Mouse (Mus musculus): ENCODE measurements around the gene Gm20708. TPM values are rescaled to one million over a fixed set of nuclear protein-coding genes. Genes with fewer than 3 reads are reported as not detected.
"Not testable (repeated sequence)": the region's sequence is repeated elsewhere in the genome, so short reads cannot be mapped to it uniquely, and the experiment has no call there.

The Gm20708 gene
- polyA plus RNA-seq, 1 experiment, result not detected

DNA sequence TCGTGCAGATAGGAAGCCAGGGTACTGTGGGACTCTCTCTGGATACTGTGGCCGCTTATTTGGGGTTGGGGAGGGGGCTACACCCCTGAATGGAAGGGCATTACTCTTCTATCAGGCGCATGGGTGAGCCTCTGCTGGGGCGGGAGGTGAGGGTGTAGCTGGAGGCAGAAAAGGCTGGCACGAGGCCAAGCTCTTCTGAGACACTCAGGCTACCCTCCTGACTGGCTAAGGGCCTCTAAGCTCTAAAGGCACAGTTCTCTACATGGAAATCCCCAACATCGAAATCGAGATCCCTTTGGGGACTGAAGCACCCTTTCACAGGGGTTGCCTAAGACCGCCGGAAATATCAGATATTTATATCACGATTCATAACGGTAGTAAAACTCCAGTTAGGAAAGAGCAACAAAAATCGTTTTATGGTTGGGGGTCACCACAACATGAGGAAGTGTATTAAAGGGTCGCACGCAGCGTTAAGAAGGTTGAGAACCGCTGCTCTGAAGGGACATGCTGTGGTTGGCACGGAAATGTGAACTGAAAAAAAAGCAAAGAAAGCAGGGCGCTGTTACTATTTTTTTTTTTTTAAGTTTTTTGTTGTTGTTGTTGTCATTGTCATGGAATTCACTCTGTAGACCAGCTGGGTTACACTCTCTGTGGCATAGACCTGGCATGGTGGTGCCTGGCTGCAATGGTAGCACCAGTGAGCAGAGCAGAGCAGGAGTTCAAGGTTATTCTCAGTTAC is 18.9 kb downstream of the Gm20708 start:
- H3K36me3 ChIP-seq (ENCODE audit: control insufficient read depth, insufficient read depth, low read length), result no peaks in the 10 kb centered on the region
- TF ChIP-seq POLR2A (IDR thresholded peaks at IDR 0.05; ENCODE audit: control insufficient read depth, low read depth, low read length) (no peak), CTCF (IDR thresholded peaks at IDR 0.05; ENCODE audit: control insufficient read depth, insufficient read depth, insufficient replicate concordance, low read depth, low read length) (no peak)
- H3K4me1 ChIP-seq (ENCODE audit: control insufficient read depth, insufficient read depth, low read length), result peaks cover 35% of the 10 kb centered on the region
- H3K4me3 ChIP-seq (ENCODE audit: control insufficient read depth, low read depth, low read length), result no peak overlapping the region
- peak overlapping the region; percentile 84 for H3K27ac ChIP-seq (ENCODE audit: control insufficient read depth, insufficient read depth, low read depth, low read length)
- H3K27me3 ChIP-seq (ENCODE audit: control insufficient read depth, insufficient read depth, low read length), result no peaks in the 10 kb centered on the region

- Histone ChIP-seq H3K27ac (ENCODE audit: control insufficient read depth, insufficient read depth, low read depth, low read length) (peak overlapping the region; percentile 84), H3K4me3 (ENCODE audit: control insufficient read depth, low read depth, low read length) (no peak overlapping the region), H3K27me3 (ENCODE audit: control insufficient read depth, insufficient read depth, low read length) (no peaks in the 10 kb centered on the region), H3K4me1 (ENCODE audit: control insufficient read depth, insufficient read depth, low read length) (peaks cover 35% of the 10 kb centered on the region), H3K36me3 (ENCODE audit: control insufficient read depth, insufficient read depth, low read length) (no peaks in the 10 kb centered on the region)
- TF ChIP-seq CTCF (IDR thresholded peaks at IDR 0.05; ENCODE audit: control insufficient read depth, insufficient read depth, insufficient replicate concordance, low read depth, low read length), result no peak
- no peak for TF ChIP-seq POLR2A (IDR thresholded peaks at IDR 0.05; ENCODE audit: control insufficient read depth, low read depth, low read length)
Measured at GRCm38 (mm10) chr11:117828888-117829604, 19.6 kb downstream of the Gm20708 start.

GRCm38 (mm10) chr11:117829671-117830215 is 20.3 kb downstream of the Gm20708 start:
- TF ChIP-seq CTCF (IDR thresholded peaks at IDR 0.05; ENCODE audit: control insufficient read depth, insufficient read depth, insufficient replicate concordance, low read depth, low read length), result no peak
- TF ChIP-seq POLR2A (IDR thresholded peaks at IDR 0.05; ENCODE audit: control insufficient read depth, low read depth, low read length), result no peak
- H3K4me1 ChIP-seq (ENCODE audit: control insufficient read depth, insufficient read depth, low read length), result peaks cover 34% of the 10 kb centered on the region
- H3K4me3 ChIP-seq (ENCODE audit: control insufficient read depth, low read depth, low read length), result no peak overlapping the region
- no peaks in the 10 kb centered on the region for H3K36me3 ChIP-seq (ENCODE audit: control insufficient read depth, insufficient read depth, low read length)
- H3K27ac ChIP-seq (ENCODE audit: control insufficient read depth, insufficient read depth, low read depth, low read length), result peak overlapping the region; percentile 44
- H3K27me3 ChIP-seq (ENCODE audit: control insufficient read depth, insufficient read depth, low read length), result no peaks in the 10 kb centered on the region

- H3K27me3 ChIP-seq (ENCODE audit: control insufficient read depth, insufficient read depth, low read length), result no peaks in the 10 kb centered on the region
- peaks cover 29% of the 10 kb centered on the region for H3K4me1 ChIP-seq (ENCODE audit: control insufficient read depth, insufficient read depth, low read length)
- no peak for TF ChIP-seq CTCF (IDR thresholded peaks at IDR 0.05; ENCODE audit: control insufficient read depth, insufficient read depth, insufficient replicate concordance, low read depth, low read length)
- no peak for TF ChIP-seq POLR2A (IDR thresholded peaks at IDR 0.05; ENCODE audit: control insufficient read depth, low read depth, low read length)
- H3K27ac ChIP-seq (ENCODE audit: control insufficient read depth, insufficient read depth, low read depth, low read length), result peak overlapping the region; percentile 44
- H3K4me3 ChIP-seq (ENCODE audit: control insufficient read depth, low read depth, low read length), result peak overlapping the region; percentile 1
- no peaks in the 10 kb centered on the region for H3K36me3 ChIP-seq (ENCODE audit: control insufficient read depth, insufficient read depth, low read length)
Measured at GRCm38 (mm10) chr11:117830401-117830800, 20.9 kb downstream of the Gm20708 start.

DNA sequence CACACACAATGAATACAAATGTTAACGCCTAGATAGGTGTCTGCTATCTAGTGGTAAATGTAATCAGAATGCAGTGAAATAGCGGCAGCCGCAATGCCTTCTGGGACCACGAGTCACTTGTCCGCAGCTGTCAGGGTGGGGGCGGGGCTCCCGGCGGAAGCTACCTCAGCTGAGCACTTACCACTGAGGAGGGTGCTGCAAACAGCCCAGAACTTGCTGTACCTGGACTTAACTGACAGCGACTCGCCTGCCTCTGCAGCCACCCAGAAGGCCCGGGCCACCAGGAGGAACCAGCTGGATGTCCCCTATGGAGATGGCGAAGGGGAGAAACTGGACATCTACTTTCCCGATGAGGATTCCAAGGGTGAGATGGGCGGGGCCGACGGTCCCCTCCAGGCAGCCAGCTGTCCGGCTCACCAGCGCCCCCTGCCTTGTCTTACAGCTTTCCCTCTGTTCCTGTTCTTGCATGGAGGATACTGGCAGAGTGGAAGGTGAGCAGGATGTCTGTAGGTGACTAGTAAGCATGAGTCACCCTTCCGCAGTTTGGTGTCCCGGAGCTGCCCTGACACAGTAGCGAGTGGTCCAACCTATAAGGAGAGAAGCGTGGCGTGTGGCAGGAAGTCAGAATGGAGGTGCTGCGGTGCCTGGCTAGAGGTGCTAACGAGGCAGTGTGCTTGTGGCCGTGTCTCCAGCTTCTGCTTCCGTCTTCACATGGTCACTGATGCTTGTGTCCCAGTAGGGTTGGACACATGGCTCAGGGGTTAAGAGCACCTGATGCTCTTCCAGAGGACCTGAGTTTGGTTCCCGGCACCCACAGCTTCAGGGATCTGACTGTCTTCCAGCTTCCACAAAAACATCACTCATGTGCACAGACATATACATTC is 22.9 kb downstream of the Gm20708 start:
- no peaks in the 10 kb centered on the region for H3K27me3 ChIP-seq (ENCODE audit: control insufficient read depth, insufficient read depth, low read length)
- no peaks in the 10 kb centered on the region for H3K36me3 ChIP-seq (ENCODE audit: control insufficient read depth, insufficient read depth, low read length)
- peaks cover 29% of the 10 kb centered on the region for H3K4me1 ChIP-seq (ENCODE audit: control insufficient read depth, insufficient read depth, low read length)
- H3K4me3 ChIP-seq (ENCODE audit: control insufficient read depth, low read depth, low read length), result peak overlapping the region; percentile 83
- peak overlapping the region; percentile 76 for H3K27ac ChIP-seq (ENCODE audit: control insufficient read depth, insufficient read depth, low read depth, low read length)
- TF ChIP-seq CTCF (IDR thresholded peaks at IDR 0.05; ENCODE audit: control insufficient read depth, insufficient read depth, insufficient replicate concordance, low read depth, low read length) (peak; percentile 69; the same call in 1 of the 2 replicates), POLR2A (IDR thresholded peaks at IDR 0.05; ENCODE audit: control insufficient read depth, low read depth, low read length) (no peak)

GRCm38 (mm10) chr11:117833509-117833908 is 24.0 kb downstream of the Gm20708 start:
- H3K36me3 ChIP-seq (ENCODE audit: control insufficient read depth, insufficient read depth, low read length); H3K4me3 ChIP-seq (ENCODE audit: control insufficient read depth, low read depth, low read length); H3K27me3 ChIP-seq (ENCODE audit: control insufficient read depth, insufficient read depth, low read length): not testable (repeated sequence)
- peaks cover 23% of the 10 kb centered on the region for H3K4me1 ChIP-seq (ENCODE audit: control insufficient read depth, insufficient read depth, low read length)
- peak overlapping the region; percentile 65 for H3K27ac ChIP-seq (ENCODE audit: control insufficient read depth, insufficient read depth, low read depth, low read length)

DNA sequence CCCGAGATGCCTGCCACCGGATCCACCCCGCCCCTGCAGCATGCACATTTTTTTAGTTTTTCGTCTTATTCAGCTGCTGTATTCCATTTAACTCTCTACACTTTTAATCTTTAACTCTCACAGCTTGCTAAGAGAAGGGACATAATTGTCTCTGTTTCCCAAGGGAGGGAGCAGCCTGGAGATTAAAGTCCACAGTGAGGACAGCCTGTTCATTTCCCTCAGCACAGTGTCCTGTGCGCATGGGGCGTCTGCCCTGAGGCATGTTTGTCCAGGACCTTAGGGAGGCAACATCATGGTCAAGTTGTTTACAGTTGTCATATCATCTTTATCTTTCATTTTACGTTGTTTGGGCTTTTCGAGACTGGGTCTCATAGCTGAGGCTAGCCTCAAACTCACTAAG is 24.6 kb downstream of the Gm20708 start:
- 0 out of 2 replicates have a peak, but pooled peaks have one; percentile 21 for TF ChIP-seq POLR2A (IDR thresholded peaks at IDR 0.05; ENCODE audit: control insufficient read depth, low read depth, low read length)
- TF ChIP-seq CTCF (IDR thresholded peaks at IDR 0.05; ENCODE audit: control insufficient read depth, insufficient read depth, insufficient replicate concordance, low read depth, low read length), result no peak

More for the DNA sequence above, 24.6 kb downstream of the Gm20708 start:
- Histone ChIP-seq H3K4me1 (ENCODE audit: control insufficient read depth, insufficient read depth, low read length) (peaks cover 21% of the 10 kb centered on the region), H3K27me3 (ENCODE audit: control insufficient read depth, insufficient read depth, low read length) (no peaks in the 10 kb centered on the region), H3K4me3 (ENCODE audit: control insufficient read depth, low read depth, low read length) (no peak overlapping the region), H3K27ac (ENCODE audit: control insufficient read depth, insufficient read depth, low read depth, low read length) (peak overlapping the region; percentile 41), H3K36me3 (ENCODE audit: control insufficient read depth, insufficient read depth, low read length) (no peaks in the 10 kb centered on the region)
